Mouse (Mus musculus) left cerebral cortex, adult 2 months (tissue): ENCODE data around the gene Slc50a1. TPM values are rescaled to one million over a fixed set of nuclear protein-coding genes. Genes with fewer than 3 reads are reported as not detected.

ENCODE experiments used
- DNase-seq, 2 experiments: peaks; one replicate each; pipeline ENCODE4 v3.0.0; 2021 to 2022; ENCODE audit warnings: low spot score in 2 of 2, mixed read lengths in 1 of 2; ENCODE audit errors: extremely low spot score in 1 of 2
- H3K27ac ChIP-seq: fragments of 200-600 bp; 2 replicates; pipeline ENCODE4 v1.8.1; 2022
- H3K4me3 ChIP-seq: fragments of 200-600 bp; 2 replicates; pipeline ENCODE4 v1.8.1; 2022
- CTCF ChIP-seq: fragments of 200-600 bp; IDR thresholded peaks from 2 replicates; pipeline ENCODE4 v1.8.1; 2022; ENCODE audit warnings: antibody characterized with exemption, mild to moderate bottlenecking, moderate library complexity
- intact Hi-C: fragments of 180-260 bp; cut with DNase I; formaldehyde crosslinking; loops from one replicate; pipeline ENCODE4 v1.15.1; 2025
- microRNA-seq, 2 experiments: library from miRNA; unstranded; fragments of <30 nt; microRNA quantifications; one replicate each; pipeline ENCODE4 v1.2.0; 2021
- total RNA-seq, 2 experiments: library from RNA; stranded (reverse); gene quantifications; 2 replicates each; pipeline ENCODE4 v1.2.3; 2021

Gene Slc50a1
- total RNA-seq, 2 experiments from 2014 or later, result 36.0 to 38.6 TPM

GRCm38 (mm10) chr3:89227307-89228179, 42.8 kb downstream of the Slc50a1 start:
- intact Hi-C loops, result loop anchor here (2.0 kb wide), 1 partner anchor 15 kb away; no protein-coding TSS in a partner anchor
- peak overlapping the region; percentile 82 for H3K27ac ChIP-seq
- H3K4me3 ChIP-seq, result peak overlapping the region; percentile 53
- DNase-seq, result peak; percentile 88 to 92
- no peak for TF ChIP-seq CTCF

- intact Hi-C loops, result no loop called here
Measured at GRCm38 (mm10) chr3:89226900-89227299, 43.5 kb downstream of the Slc50a1 start, which contains the start of gene Mtx1. Gene Mtx1 (minus strand): TSS chr3:89227088.

GRCm38 (mm10) chr3:89226361-89226760, 44.0 kb downstream of the Slc50a1 start:
- intact Hi-C loops, result no loop called here
- peak in 1 of 2 experiments; percentile 9 for DNase-seq
- Histone ChIP-seq H3K4me3 (peak overlapping the region; percentile 53), H3K27ac (peak overlapping the region; percentile 74)
- no peak for TF ChIP-seq CTCF

More at GRCm38 (mm10) chr3:89226900-89227299, 43.5 kb downstream of the Slc50a1 start, which contains the start of gene Mtx1:
- Histone ChIP-seq H3K27ac (peak within 1 kb of the TSS; percentile 82), H3K4me3 (peak within 1 kb of the TSS; percentile 53)
- TF ChIP-seq CTCF, result no peak
- DNase-seq, result peak in 1 of 2 experiments; percentile 20

- peak in 1 of 2 experiments; percentile 27 for DNase-seq
- Histone ChIP-seq H3K27ac (peak overlapping the region; percentile 74), H3K4me3 (peak overlapping the region; percentile 53)
- no peak for TF ChIP-seq CTCF
- intact Hi-C loops, result no loop called here
Measured at GRCm38 (mm10) chr3:89225918-89226317, 44.5 kb downstream of the Slc50a1 start.

- intact Hi-C loops, result no loop called here
- no peak for TF ChIP-seq CTCF
- DNase-seq, result no peak
- Histone ChIP-seq H3K27ac (peak overlapping the region; percentile 74), H3K4me3 (peak overlapping the region; percentile 53)
Measured at GRCm38 (mm10) chr3:89225321-89225815, 45.0 kb downstream of the Slc50a1 start.

- H3K27ac ChIP-seq, result peak overlapping the region; percentile 74
- intact Hi-C loops, result no loop called here
- peak overlapping the region; percentile 53; the same call in 1 of the 2 replicates for H3K4me3 ChIP-seq
- DNase-seq, result no peak
- TF ChIP-seq CTCF, result no peak
Measured at GRCm38 (mm10) chr3:89224796-89225195, 45.6 kb downstream of the Slc50a1 start.

GRCm38 (mm10) chr3:89221167-89221566, 49.2 kb downstream of the Slc50a1 start:
- intact Hi-C loops, result no loop called here
- DNase-seq, result peak in 1 of 2 experiments; percentile 37
- Histone ChIP-seq H3K27ac (peak overlapping the region; percentile 57), H3K4me3 (no peak overlapping the region)
- no peak for TF ChIP-seq CTCF

GRCm38 (mm10) chr3:89219546-89219945, 50.8 kb downstream of the Slc50a1 start:
- Histone ChIP-seq H3K27ac (no peak overlapping the region), H3K4me3 (no peak overlapping the region)
- no peak for TF ChIP-seq CTCF
- no peak for DNase-seq
- intact Hi-C loops, result no loop called here

- H3K4me3 ChIP-seq, result no peak overlapping the region
- intact Hi-C loops, result no loop called here
- no peak for TF ChIP-seq CTCF
- DNase-seq, result no peak
- no peak overlapping the region for H3K27ac ChIP-seq
Measured at GRCm38 (mm10) chr3:89218271-89218670, 52.1 kb downstream of the Slc50a1 start.

Small RNA genes within 50 kb of the gene (microRNA-seq; reads per million reads assigned to microRNA genes)
- 5,431 to 9,006 reads per million in 2 experiments for gene Mir92b

Other genes starting within 250 kb of the Slc50a1 start
- gene Rusc1, start 177.3 kb downstream of the Slc50a1 start, total RNA-seq, result 100 to 1,000 TPM; 189 to 199 TPM
- not detected for gene Gm43738, start 169.5 kb downstream of the Slc50a1 start, total RNA-seq
- gene Fdps, start 168.6 kb downstream of the Slc50a1 start, total RNA-seq, result 10 to 100 TPM; 78.1 to 79.6 TPM
- gene Pklr, start 134.4 kb downstream of the Slc50a1 start, total RNA-seq, result not detected
- gene Hcn3, start 110.4 kb downstream of the Slc50a1 start, total RNA-seq, result 10 to 100 TPM; 14.9 to 20.9 TPM
- gene Clk2, start 105.8 kb downstream of the Slc50a1 start, total RNA-seq, result 10 to 100 TPM; 45.6 to 46.3 TPM
- gene Scamp3, start 93.1 kb downstream of the Slc50a1 start, total RNA-seq, result 10 to 100 TPM; 64.0 to 64.7 TPM
- gene Fam189b, start 87.4 kb downstream of the Slc50a1 start, total RNA-seq, result 10 to 100 TPM; 56.9 to 60.4 TPM
- gene Gba, start 67.6 kb downstream of the Slc50a1 start, total RNA-seq, result 10 to 100 TPM; 64.9 to 66.8 TPM
- 10 to 100 TPM; 21.2 to 21.9 TPM for gene Thbs3, start 55.4 kb downstream of the Slc50a1 start, total RNA-seq
- 10 to 100 TPM; 96.2 to 99.9 TPM for gene Mtx1, start 43.5 kb downstream of the Slc50a1 start, total RNA-seq
- gene Muc1, start 41.5 kb downstream of the Slc50a1 start, total RNA-seq, result under 1 TPM; 0.29 to 0.33 TPM
- 10 to 100 TPM; 63.2 to 71.4 TPM for gene Krtcap2, start 24.6 kb downstream of the Slc50a1 start, total RNA-seq
- 10 to 100 TPM; 82.8 to 85.1 TPM for gene Trim46, start 24.3 kb downstream of the Slc50a1 start, total RNA-seq
- 10 to 100 TPM; 50.9 to 53.1 TPM for gene Dpm3, start 11.2 kb downstream of the Slc50a1 start, total RNA-seq
- gene Efna1, start 10.6 kb upstream of the Slc50a1 start, total RNA-seq, result 1 to 10 TPM; 5.5 to 5.9 TPM
- gene Efna3, start 52.4 kb upstream of the Slc50a1 start, total RNA-seq, result 10 to 100 TPM; 49.3 to 55.0 TPM
- gene Efna4, start 67.5 kb upstream of the Slc50a1 start, total RNA-seq, result under 1 TPM in 1 of 2 experiments, not detected in 1; 0.21 TPM
- 100 to 1,000 TPM; 106 to 115 TPM for gene Adam15, start 79.4 kb upstream of the Slc50a1 start, total RNA-seq
- gene Dcst2, start 91.4 kb upstream of the Slc50a1 start, total RNA-seq, result under 1 TPM; 0.29 to 0.40 TPM
- under 1 TPM in 1 of 2 experiments, not detected in 1; 0.28 TPM for gene Dcst1, start 94.7 kb upstream of the Slc50a1 start, total RNA-seq
- 10 to 100 TPM; 12.4 to 13.2 TPM for gene Zbtb7b, start 124.2 kb upstream of the Slc50a1 start, total RNA-seq
- gene Lenep, start 132.2 kb upstream of the Slc50a1 start, total RNA-seq, result 1 to 10 TPM; 1.1 to 3.5 TPM
- 10 to 100 TPM; 34.5 to 37.8 TPM for gene Flad1, start 141.3 kb upstream of the Slc50a1 start, total RNA-seq
- gene Cks1b, start 147.8 kb upstream of the Slc50a1 start, total RNA-seq, result 1 to 10 TPM; 1.8 to 2.3 TPM
- 10 to 100 TPM; 12.9 to 16.4 TPM for gene Shc1, start 147.9 kb upstream of the Slc50a1 start, total RNA-seq
- gene Pygo2, start 159.6 kb upstream of the Slc50a1 start, total RNA-seq, result 10 to 100 TPM; 51.0 to 54.5 TPM
- 10 to 100 TPM; 33.8 to 34.8 TPM for gene Pbxip1, start 166.1 kb upstream of the Slc50a1 start, total RNA-seq
- 10 to 100 TPM; 32.1 to 35.0 TPM for gene Pmvk, start 184.0 kb upstream of the Slc50a1 start, total RNA-seq
- 10 to 100 TPM; 18.2 to 27.3 TPM for gene Kcnn3, start 249.6 kb upstream of the Slc50a1 start, total RNA-seq